Mouse (Mus musculus): ENCODE results near the gene Tjp1. TPM values are rescaled to one million over a fixed set of nuclear protein-coding genes. Genes with fewer than 3 reads are reported as not detected.

Gene Tjp1
- polyA plus RNA-seq, 1 experiment from 2014 or later, result 19.1 TPM

DNA sequence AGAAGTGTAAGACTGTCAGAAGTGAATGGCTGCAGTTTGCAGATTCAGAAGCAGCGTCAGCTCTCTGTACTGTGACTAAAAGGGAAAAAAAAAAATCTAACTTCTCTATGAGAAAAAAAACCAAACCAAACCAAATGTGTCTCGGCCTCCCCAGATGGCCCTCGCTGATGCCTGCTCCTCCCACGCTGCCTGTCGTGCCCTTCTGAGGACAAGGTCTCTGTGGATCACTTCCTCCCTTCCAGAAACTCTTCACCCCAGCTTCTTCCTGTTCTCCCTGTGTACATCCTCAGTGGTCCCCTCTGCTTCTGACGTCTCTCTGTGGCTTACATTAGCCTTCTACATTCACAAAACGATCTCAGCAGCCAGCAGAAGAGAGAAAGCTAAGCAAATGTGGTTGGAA, 26.8 kb downstream of the Tjp1 start:
- ATAC-seq (ENCODE audit: insufficient number of reproducible peaks, low FRiP score, low TSS enrichment, low read depth), result no peak
- WGBS, result 71% methylated on average over 7 of the region's 7 CpGs
- H3K4me2 ChIP-seq (ENCODE audit: low read depth, severe bottlenecking), result no peak overlapping the region

DNA sequence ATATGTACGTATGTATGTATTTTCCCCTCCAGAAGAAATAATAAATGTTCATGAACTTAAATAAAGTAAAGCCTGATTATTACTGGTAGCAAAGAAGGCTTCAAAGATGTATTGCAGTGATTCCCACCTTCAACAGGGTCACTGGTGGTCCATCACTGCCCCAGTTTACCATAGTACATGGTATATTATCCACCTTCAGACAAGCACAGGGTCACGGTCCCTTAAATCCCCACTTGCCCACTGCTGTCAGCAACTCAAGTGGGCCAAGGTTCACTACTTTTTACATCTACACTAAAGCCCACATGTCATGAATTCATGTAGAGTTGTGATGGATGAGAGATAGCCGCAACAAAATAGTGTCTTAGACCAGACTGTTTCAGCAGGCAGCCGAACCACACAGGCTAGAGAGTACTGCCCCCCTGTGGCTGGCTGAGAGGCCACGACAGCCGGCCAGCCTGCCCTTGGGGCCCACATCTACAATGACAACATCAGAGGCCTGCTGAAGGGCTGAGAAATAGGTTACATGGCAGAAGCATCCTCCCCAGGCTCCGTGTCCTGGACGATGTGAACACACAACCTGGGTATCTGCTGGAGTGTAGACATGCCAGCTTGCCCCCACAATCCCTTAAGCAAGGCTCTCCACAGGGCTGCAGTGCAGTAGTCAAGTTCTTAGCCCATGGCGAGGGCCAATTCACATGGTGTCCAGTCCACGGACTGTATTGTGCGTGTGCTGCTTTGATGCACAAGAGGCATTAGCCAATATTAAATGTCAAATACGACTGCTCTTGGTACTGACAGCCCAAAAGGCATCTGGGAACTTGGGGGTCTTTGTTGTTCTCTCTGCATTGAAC, 29.6 kb downstream of the Tjp1 start:
- ATAC-seq (ENCODE audit: insufficient number of reproducible peaks, low FRiP score, low TSS enrichment, low read depth) (no peak), DNase-seq (ENCODE audit: low spot score) (peak; percentile 80)
- Histone ChIP-seq H3K9ac (ENCODE audit: low read length) (no peak overlapping the region), H3K4me2 (ENCODE audit: low read depth, severe bottlenecking) (no peak overlapping the region), H3K36me3 (ENCODE audit: control insufficient read depth, insufficient read depth, low read length) (no peaks in the 10 kb centered on the region), H3K27me3 (ENCODE audit: control insufficient read depth, insufficient read depth, low read length) (no peaks in the 10 kb centered on the region), H3K4me3 (ENCODE audit: low read depth, low read length) (no peak overlapping the region), H3K27ac (replicated peaks; ENCODE audit: low read depth, low read length) (no peak overlapping the region), H3K4me1 (ENCODE audit: control insufficient read depth, insufficient read depth, low read length) (no peaks in the 10 kb centered on the region), H3K9me3 (ENCODE audit: control insufficient read depth, low read length) (no peaks in the 10 kb centered on the region)
- 54% methylated on average over 12 of the region's 12 CpGs for WGBS

More for the DNA sequence above, 26.8 kb downstream of the Tjp1 start:
- no peaks in the 10 kb centered on the region for H3K27me3 ChIP-seq (ENCODE audit: control insufficient read depth, insufficient read depth, low read length)
- H3K9me3 ChIP-seq (ENCODE audit: control insufficient read depth, low read length), result no peaks in the 10 kb centered on the region
- H3K4me3 ChIP-seq (ENCODE audit: low read depth, low read length), result no peak overlapping the region
- H3K9ac ChIP-seq (ENCODE audit: low read length), result no peak overlapping the region
- H3K36me3 ChIP-seq (ENCODE audit: control insufficient read depth, insufficient read depth, low read length), result no peaks in the 10 kb centered on the region
- H3K4me1 ChIP-seq (ENCODE audit: control insufficient read depth, insufficient read depth, low read length), result no peaks in the 10 kb centered on the region
- DNase-seq (ENCODE audit: low spot score), result no peak
- H3K27ac ChIP-seq (replicated peaks; ENCODE audit: low read depth, low read length), result no peak overlapping the region

DNA sequence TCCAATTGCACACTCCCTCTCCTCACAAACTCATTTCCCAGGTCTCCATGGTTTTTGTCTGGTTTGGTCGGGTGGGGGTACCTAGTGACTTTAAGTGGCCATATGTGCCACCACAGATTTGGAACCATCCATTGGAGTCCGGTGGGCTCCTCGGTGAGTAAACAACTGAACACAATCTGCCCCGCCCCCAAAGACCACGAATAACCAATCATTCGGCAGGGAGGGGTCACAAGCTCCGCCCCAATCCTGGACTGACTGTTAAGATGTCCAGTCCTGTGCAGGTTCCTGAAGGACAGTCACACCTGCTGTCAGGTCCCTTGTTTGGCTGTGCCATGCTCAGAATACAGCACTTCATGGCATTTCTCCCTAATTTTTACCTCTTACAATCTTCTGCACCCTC, 37.1 kb downstream of the Tjp1 start:
- H3K9ac ChIP-seq (ENCODE audit: low read length), result no peak overlapping the region
- H3K4me3 ChIP-seq (ENCODE audit: low read depth, low read length), result no peak overlapping the region
- DNase-seq (ENCODE audit: low spot score) (no peak), ATAC-seq (ENCODE audit: insufficient number of reproducible peaks, low FRiP score, low TSS enrichment, low read depth) (no peak)
- no peaks in the 10 kb centered on the region for H3K9me3 ChIP-seq (ENCODE audit: control insufficient read depth, low read length)
- no peaks in the 10 kb centered on the region for H3K36me3 ChIP-seq (ENCODE audit: control insufficient read depth, insufficient read depth, low read length)
- H3K4me1 ChIP-seq (ENCODE audit: control insufficient read depth, insufficient read depth, low read length), result peaks cover 4% of the 10 kb centered on the region; the same call in 1 of the 2 replicates
- WGBS, result 80% methylated on average over 7 of the region's 7 CpGs
- no peaks in the 10 kb centered on the region for H3K27me3 ChIP-seq (ENCODE audit: control insufficient read depth, insufficient read depth, low read length)
- H3K4me2 ChIP-seq (ENCODE audit: low read depth, severe bottlenecking), result no peak overlapping the region
- H3K27ac ChIP-seq (replicated peaks; ENCODE audit: low read depth, low read length), result no peak overlapping the region

DNA sequence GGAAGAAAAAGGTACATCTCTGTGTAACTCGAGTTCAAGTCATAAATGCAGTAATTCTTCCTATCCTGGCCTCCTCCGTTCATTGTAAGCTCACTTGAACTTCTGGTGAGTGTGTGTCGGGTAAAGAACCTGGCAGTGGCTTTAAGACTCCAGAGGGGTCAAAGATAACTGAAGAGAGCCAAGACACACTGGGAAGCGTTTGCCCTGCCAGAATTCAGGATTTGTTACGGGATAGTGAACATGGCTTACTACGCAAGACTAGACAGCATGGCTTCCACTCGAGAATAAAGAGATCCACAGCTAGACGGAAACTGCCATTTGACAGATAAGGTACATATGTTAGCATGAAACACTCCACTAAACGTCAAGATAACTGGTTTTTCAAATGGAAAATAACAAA, 37.8 kb downstream of the Tjp1 start:
- 85% methylated on average over 9 of the region's 9 CpGs for WGBS
- H3K4me3 ChIP-seq (ENCODE audit: low read depth, low read length), result no peak overlapping the region
- no peaks in the 10 kb centered on the region for H3K36me3 ChIP-seq (ENCODE audit: control insufficient read depth, insufficient read depth, low read length)
- ATAC-seq (ENCODE audit: insufficient number of reproducible peaks, low FRiP score, low TSS enrichment, low read depth) (no peak), DNase-seq (ENCODE audit: low spot score) (no peak)
- no peak overlapping the region for H3K27ac ChIP-seq (replicated peaks; ENCODE audit: low read depth, low read length)
- H3K4me1 ChIP-seq (ENCODE audit: control insufficient read depth, insufficient read depth, low read length), result peaks cover 4% of the 10 kb centered on the region; the same call in 1 of the 2 replicates
- H3K27me3 ChIP-seq (ENCODE audit: control insufficient read depth, insufficient read depth, low read length), result no peaks in the 10 kb centered on the region
- no peak overlapping the region for H3K4me2 ChIP-seq (ENCODE audit: low read depth, severe bottlenecking)
- H3K9me3 ChIP-seq (ENCODE audit: control insufficient read depth, low read length), result no peaks in the 10 kb centered on the region
- no peak overlapping the region for H3K9ac ChIP-seq (ENCODE audit: low read length)

DNA sequence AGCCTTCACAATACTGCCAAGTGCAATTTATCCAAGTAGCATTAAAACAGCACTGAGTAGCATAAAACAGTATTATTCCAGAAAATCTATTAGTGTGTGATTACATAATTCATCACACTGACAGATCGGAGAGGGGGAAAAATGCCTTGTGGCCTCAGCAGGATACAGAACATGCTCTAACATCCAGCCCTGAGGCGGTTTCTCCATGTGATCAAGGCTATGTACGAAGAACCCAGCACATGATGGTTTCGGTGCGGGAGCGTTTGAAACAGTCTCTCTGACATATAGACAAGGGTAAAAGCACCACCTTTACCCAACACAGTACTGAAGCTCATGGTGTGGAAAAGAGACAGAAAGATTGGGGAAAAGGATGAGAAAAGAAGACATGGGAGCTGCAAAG, 38.4 kb downstream of the Tjp1 start:
- WGBS, result 91% methylated on average over 6 of the region's 6 CpGs
- H3K9ac ChIP-seq (ENCODE audit: low read length), result no peak overlapping the region
- no peaks in the 10 kb centered on the region for H3K27me3 ChIP-seq (ENCODE audit: control insufficient read depth, insufficient read depth, low read length)
- no peak overlapping the region for H3K4me2 ChIP-seq (ENCODE audit: low read depth, severe bottlenecking)
- no peaks in the 10 kb centered on the region for H3K36me3 ChIP-seq (ENCODE audit: control insufficient read depth, insufficient read depth, low read length)
- DNase-seq (ENCODE audit: low spot score) (no peak), ATAC-seq (ENCODE audit: insufficient number of reproducible peaks, low FRiP score, low TSS enrichment, low read depth) (no peak)
- no peak overlapping the region for H3K27ac ChIP-seq (replicated peaks; ENCODE audit: low read depth, low read length)
- no peak overlapping the region for H3K4me3 ChIP-seq (ENCODE audit: low read depth, low read length)
- peaks cover 4% of the 10 kb centered on the region; the same call in 1 of the 2 replicates for H3K4me1 ChIP-seq (ENCODE audit: control insufficient read depth, insufficient read depth, low read length)
- H3K9me3 ChIP-seq (ENCODE audit: control insufficient read depth, low read length), result no peaks in the 10 kb centered on the region

DNA sequence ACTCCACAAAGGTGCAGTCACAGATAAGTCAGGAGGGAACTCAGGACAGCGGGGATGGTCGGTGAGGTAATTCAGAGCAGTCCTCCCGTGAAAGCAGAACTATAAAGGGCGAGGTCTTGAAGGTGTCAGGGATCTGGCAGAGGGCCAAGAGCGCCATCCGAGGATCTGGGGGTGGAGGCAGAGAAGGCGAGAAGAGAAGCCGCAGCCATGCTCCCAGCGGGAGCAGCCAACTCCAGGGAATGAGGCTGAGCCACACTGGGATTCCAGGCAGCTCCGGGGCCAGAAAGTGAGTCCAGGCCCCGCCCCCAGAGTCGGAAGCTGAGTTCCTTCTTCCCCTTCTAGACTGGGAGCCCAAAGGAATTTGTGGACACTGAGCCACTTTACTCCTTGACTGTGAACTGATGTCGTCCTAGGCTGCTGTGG, 41.3 kb downstream of the Tjp1 start:
- DNase-seq (ENCODE audit: low spot score) (peak; percentile 42), ATAC-seq (ENCODE audit: insufficient number of reproducible peaks, low FRiP score, low TSS enrichment, low read depth) (no peak)
- Histone ChIP-seq H3K4me2 (ENCODE audit: low read depth, severe bottlenecking) (peak overlapping the region; percentile 27), H3K4me1 (ENCODE audit: control insufficient read depth, insufficient read depth, low read length) (peaks cover 9% of the 10 kb centered on the region; the same call in 1 of the 2 replicates), H3K27me3 (ENCODE audit: control insufficient read depth, insufficient read depth, low read length) (no peaks in the 10 kb centered on the region), H3K27ac (replicated peaks; ENCODE audit: low read depth, low read length) (no peak overlapping the region), H3K4me3 (ENCODE audit: low read depth, low read length) (no peak overlapping the region), H3K9ac (ENCODE audit: low read length) (no peak overlapping the region), H3K36me3 (ENCODE audit: control insufficient read depth, insufficient read depth, low read length) (no peaks in the 10 kb centered on the region), H3K9me3 (ENCODE audit: control insufficient read depth, low read length) (no peaks in the 10 kb centered on the region)
- WGBS, result 10% methylated on average over 13 of the region's 13 CpGs

DNA sequence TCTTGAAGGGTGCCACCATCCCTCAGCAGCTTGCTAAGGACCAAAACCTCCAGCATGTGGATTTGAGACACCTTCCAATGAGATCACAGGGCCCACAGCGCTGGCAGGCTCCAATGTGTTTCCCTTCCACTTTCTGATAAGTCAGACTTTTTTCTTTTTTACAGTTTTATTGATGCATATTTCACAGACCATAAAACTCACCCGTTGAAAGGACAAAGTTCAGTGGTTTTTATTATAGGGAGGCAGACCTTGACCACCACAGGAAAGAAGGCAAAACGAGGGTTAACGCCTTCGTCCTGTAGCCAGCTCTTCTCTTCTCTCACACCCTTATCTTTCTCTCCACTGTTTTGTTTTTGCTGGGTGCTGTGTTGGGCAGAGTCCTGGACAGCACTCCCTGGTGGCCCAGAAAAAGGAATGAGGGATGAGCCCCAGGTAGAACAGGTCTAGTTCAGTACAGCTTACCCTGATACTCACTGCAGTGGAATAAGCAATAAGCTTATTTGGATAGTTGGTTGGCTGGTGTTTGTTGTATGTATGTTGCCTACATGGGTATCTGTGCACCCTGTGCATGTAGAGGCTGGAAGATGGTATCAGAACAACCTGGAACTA, 43.3 kb downstream of the Tjp1 start:
- Histone ChIP-seq H3K36me3 (ENCODE audit: control insufficient read depth, insufficient read depth, low read length) (no peaks in the 10 kb centered on the region), H3K9ac (ENCODE audit: low read length) (no peak overlapping the region), H3K4me1 (ENCODE audit: control insufficient read depth, insufficient read depth, low read length) (peaks cover 9% of the 10 kb centered on the region; the same call in 1 of the 2 replicates), H3K9me3 (ENCODE audit: control insufficient read depth, low read length) (no peaks in the 10 kb centered on the region), H3K27me3 (ENCODE audit: control insufficient read depth, insufficient read depth, low read length) (no peaks in the 10 kb centered on the region), H3K4me3 (ENCODE audit: low read depth, low read length) (no peak overlapping the region), H3K27ac (replicated peaks; ENCODE audit: low read depth, low read length) (no peak overlapping the region), H3K4me2 (ENCODE audit: low read depth, severe bottlenecking) (no peak overlapping the region)
- no peak for ATAC-seq (ENCODE audit: insufficient number of reproducible peaks, low FRiP score, low TSS enrichment, low read depth)
- DNase-seq (ENCODE audit: low spot score), result no peak
- 39% methylated on average over 5 of the region's 5 CpGs for WGBS

DNA sequence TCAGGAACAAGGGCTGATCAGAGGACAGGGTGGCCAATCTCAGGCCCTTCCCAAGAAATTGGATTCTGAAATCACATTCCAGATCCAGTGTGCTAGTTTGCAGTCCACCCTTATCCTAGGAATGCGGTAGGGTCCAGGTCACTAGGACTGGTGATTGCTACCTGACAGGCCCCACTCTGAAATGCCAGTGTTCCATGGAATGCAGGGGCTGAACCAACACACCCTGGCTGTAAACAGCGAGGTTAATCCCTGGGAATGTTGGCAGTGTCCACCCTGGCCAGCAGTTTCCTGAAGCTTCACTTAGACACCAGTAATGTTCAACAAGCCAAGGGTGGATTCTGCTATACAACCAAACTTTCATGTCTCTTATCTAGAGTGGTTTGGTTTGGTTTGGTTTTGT, 45.4 kb downstream of the Tjp1 start:
- no peak overlapping the region for H3K9ac ChIP-seq (ENCODE audit: low read length)
- no peak overlapping the region for H3K27ac ChIP-seq (replicated peaks; ENCODE audit: low read depth, low read length)
- WGBS, result 62% methylated on average over 2 of the region's 2 CpGs
- H3K9me3 ChIP-seq (ENCODE audit: control insufficient read depth, low read length), result no peaks in the 10 kb centered on the region
- DNase-seq (ENCODE audit: low spot score) (no peak), ATAC-seq (ENCODE audit: insufficient number of reproducible peaks, low FRiP score, low TSS enrichment, low read depth) (no peak)
- H3K27me3 ChIP-seq (ENCODE audit: control insufficient read depth, insufficient read depth, low read length), result no peaks in the 10 kb centered on the region
- peaks cover 9% of the 10 kb centered on the region; the same call in 1 of the 2 replicates for H3K4me1 ChIP-seq (ENCODE audit: control insufficient read depth, insufficient read depth, low read length)
- no peak overlapping the region for H3K4me2 ChIP-seq (ENCODE audit: low read depth, severe bottlenecking)
- no peaks in the 10 kb centered on the region for H3K36me3 ChIP-seq (ENCODE audit: control insufficient read depth, insufficient read depth, low read length)
- H3K4me3 ChIP-seq (ENCODE audit: low read depth, low read length), result no peak overlapping the region
